Mouse (Mus musculus) embryonic facial prominence, embryonic 11.5 days (tissue): ENCODE data around the gene Aatf. TPM values are rescaled to one million over a fixed set of nuclear protein-coding genes. Genes with fewer than 3 reads are reported as not detected.

ENCODE experiments used
- ATAC-seq: fragments of 200-750 bp; cut with Nextera tagmentation; replicated peaks from 2 replicates; pipeline ENCODE4 v1.8.0; 2017; ENCODE audit warnings: low read depth; ENCODE audit not compliant: insufficient number of reproducible peaks, low FRiP score, low TSS enrichment
- DNase-seq: peaks from one replicate; pipeline ENCODE4 v3.0.0-alpha.2; 2015; ENCODE audit warnings: low spot score
- H3K27ac ChIP-seq: fragments of 300-500 bp; sonication (generic); replicated peaks from 2 replicates; pipeline ENCODE4 v1.5.1; 2014; ENCODE audit warnings: mild to moderate bottlenecking, low read depth, low read length, control low read depth
- H3K27me3 ChIP-seq: fragments of 300-500 bp; sonication (generic); 2 replicates; pipeline ENCODE4 v1.6.1; 2014; ENCODE audit warnings: mild to moderate bottlenecking, low read length, moderate library complexity, mixed read lengths; ENCODE audit not compliant: control insufficient read depth, insufficient read depth
- H3K36me3 ChIP-seq: fragments of 300-500 bp; sonication (generic); replicated peaks from 2 replicates; pipeline ENCODE4 v1.6.1; 2014; ENCODE audit warnings: low read depth, mild to moderate bottlenecking, low read length, moderate library complexity, mixed read lengths; ENCODE audit not compliant: control insufficient read depth, insufficient read depth
- H3K4me1 ChIP-seq: fragments of 300-500 bp; sonication (generic); 2 replicates; pipeline ENCODE4 v1.6.1; 2014; ENCODE audit warnings: low read length, mixed read lengths; ENCODE audit not compliant: control insufficient read depth, insufficient read depth
- H3K4me2 ChIP-seq: fragments of 300-500 bp; sonication (generic); 2 replicates; pipeline ENCODE4 v1.6.1; 2014; ENCODE audit warnings: low read depth, mild to moderate bottlenecking, control low read depth, low read length, moderate library complexity
- H3K4me3 ChIP-seq: fragments of 300-500 bp; sonication (generic); 2 replicates; pipeline ENCODE4 v1.5.1; 2014; ENCODE audit warnings: low read depth, low read length, control low read depth
- H3K9ac ChIP-seq: fragments of 300-500 bp; sonication (generic); replicated peaks from 2 replicates; pipeline ENCODE4 v1.6.1; 2014; ENCODE audit warnings: mild to moderate bottlenecking, control low read depth, low read length
- H3K9me3 ChIP-seq: fragments of 300-500 bp; sonication (generic); replicated peaks from 2 replicates; pipeline ENCODE4 v1.6.1; 2016; ENCODE audit warnings: mild to moderate bottlenecking, low read length, inconsistent platforms, mixed read lengths; ENCODE audit not compliant: control insufficient read depth
- WGBS: fragments of 180-500 bp; shearing (Covaris S2); extraction: QIAGEN DNeasy Blood & Tissue Kit; methylation state at CpG from one replicate; pipeline ENCODE4 v1.1.7; 2014; 5-methylcytosine and 5-hydroxymethylcytosine counted together
- polyA plus RNA-seq: library from polyadenylated mRNA; unstranded; fragments of >200 nt; fragmentation: Nextera tagmentation; extraction: Ambion mirVana; gene quantifications from 2 replicates; pipeline ENCODE4 v1.2.1, GENCODE M21; 2014

The Aatf gene
- 52.7 and 56.6 TPM in 2 replicates for polyA plus RNA-seq

- under 1% methylated on average over 80 of the region's 80 CpGs for WGBS
Measured at GRCm38 (mm10) chr11:84513171-84514116, at the start of gene Aatf. Gene Aatf (minus strand): TSS chr11:84513522.

DNA sequence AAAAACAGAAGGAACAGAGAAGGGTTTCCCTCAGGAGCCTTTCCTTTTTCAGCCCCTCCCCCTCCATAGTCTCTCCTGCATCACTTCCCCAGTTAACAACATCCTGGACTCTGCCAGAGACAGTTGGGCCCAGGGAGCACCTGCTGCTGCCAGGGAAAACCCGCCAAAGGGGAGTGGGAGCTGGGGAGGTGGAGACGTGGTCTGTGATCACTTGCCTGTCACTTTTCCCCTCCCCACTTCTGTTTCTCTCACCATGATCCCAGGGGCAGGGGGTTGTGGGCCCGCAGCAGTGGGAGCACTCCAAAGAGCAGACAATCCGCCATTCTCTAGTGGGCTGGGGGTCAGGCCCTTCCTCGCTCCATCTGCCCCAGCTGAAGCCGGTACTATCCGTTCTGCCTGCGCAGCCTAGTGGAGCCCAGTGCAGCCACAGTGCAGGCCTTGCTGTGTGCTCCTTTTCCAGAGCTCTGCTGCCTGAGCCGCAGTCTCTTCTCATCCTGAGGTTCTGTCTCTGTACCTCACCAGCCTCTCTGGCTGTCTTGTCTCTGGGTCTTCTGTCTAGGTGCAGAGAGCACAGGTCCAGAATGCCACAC lies 49.5 kb upstream of the Aatf start:
- Histone ChIP-seq H3K4me3 (no peak overlapping the region), H3K27me3 (no peaks in the 10 kb centered on the region), H3K27ac (no peak overlapping the region), H3K36me3 (no peaks in the 10 kb centered on the region), H3K4me1 (no peaks in the 10 kb centered on the region), H3K9ac (no peak overlapping the region), H3K9me3 (no peaks in the 10 kb centered on the region), H3K4me2 (no peak overlapping the region)
- WGBS, result 15% methylated on average over 9 of the region's 9 CpGs
- ATAC-seq (peak; percentile 75; the same call in 1 of the 2 replicates), DNase-seq (peak; percentile 14)

More at GRCm38 (mm10) chr11:84513171-84514116, at the start of gene Aatf:
- DNase-seq (peak; percentile 98), ATAC-seq (peak; percentile 98)
- no peaks in the 10 kb centered on the region for H3K9me3 ChIP-seq
- H3K36me3 ChIP-seq, result no peaks in the 10 kb centered on the region
- H3K4me1 ChIP-seq, result no peaks in the 10 kb centered on the region
- H3K9ac ChIP-seq, result peak within 1 kb of the TSS; percentile 79
- peak within 1 kb of the TSS; percentile 79 for H3K4me2 ChIP-seq
- H3K27ac ChIP-seq, result peak within 1 kb of the TSS; percentile 72
- H3K4me3 ChIP-seq, result peak within 1 kb of the TSS; percentile 67
- peaks cover 27% of the 10 kb centered on the region for H3K27me3 ChIP-seq

DNA sequence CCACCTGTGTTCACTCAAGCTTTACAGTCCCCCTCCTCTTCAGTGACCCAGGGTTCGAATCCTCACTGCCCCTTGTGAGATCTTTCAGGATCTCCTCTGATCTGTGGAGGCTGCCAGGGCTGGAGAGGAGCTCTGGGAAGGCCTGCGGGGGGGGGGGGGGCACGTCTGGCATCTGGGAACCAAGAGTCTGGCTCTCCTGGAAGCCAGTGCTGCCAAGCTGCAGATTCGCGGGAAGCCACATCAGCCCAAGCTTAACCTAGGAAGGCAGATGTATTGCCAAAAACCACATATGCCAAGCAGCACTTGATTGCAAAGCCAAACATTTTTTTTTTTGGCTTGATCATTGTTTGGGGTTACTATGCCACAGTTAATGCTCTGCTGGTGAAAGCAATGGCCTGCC lies 48.2 kb upstream of the Aatf start:
- Histone ChIP-seq H3K4me3 (no peak overlapping the region), H3K4me2 (no peak overlapping the region), H3K36me3 (no peaks in the 10 kb centered on the region), H3K27ac (no peak overlapping the region), H3K9me3 (no peaks in the 10 kb centered on the region), H3K27me3 (no peaks in the 10 kb centered on the region), H3K9ac (no peak overlapping the region), H3K4me1 (no peaks in the 10 kb centered on the region)
- DNase-seq, result no peak
- no peak for ATAC-seq
- WGBS, result 72% methylated on average over 4 of the region's 5 CpGs

- Histone ChIP-seq H3K27me3 (no peaks in the 10 kb centered on the region), H3K4me1 (no peaks in the 10 kb centered on the region), H3K4me3 (no peak overlapping the region), H3K36me3 (no peaks in the 10 kb centered on the region), H3K9ac (no peak overlapping the region), H3K4me2 (no peak overlapping the region), H3K27ac (no peak overlapping the region), H3K9me3 (no peaks in the 10 kb centered on the region; the same call in 1 of the 2 replicates)
- ATAC-seq (no peak), DNase-seq (no peak)
- WGBS, result 68% methylated on average over 14 of the region's 14 CpGs
Measured at GRCm38 (mm10) chr11:84553821-84554450, 40.6 kb upstream of the Aatf start.

DNA sequence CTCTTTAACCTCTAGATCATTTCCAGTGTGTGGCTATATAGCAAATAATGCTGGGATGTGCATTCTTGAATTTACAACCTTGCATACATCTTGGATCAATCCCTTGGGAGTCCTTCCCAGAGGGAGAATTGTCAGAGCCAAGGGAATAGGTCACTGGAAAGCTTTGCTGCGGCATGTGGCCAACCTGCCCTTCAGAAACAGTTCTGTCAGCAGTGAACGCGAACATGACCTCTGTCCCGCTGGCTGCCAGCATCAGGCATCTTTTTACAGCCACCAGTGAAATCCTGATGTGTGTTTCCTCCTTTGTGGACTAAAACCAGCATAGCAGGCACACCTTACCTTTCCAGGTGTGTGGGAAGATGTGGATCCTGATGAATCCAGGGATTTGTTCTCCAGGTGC lies 38.0 kb upstream of the Aatf start:
- Histone ChIP-seq H3K4me1 (no peaks in the 10 kb centered on the region), H3K4me2 (no peak overlapping the region), H3K27me3 (no peaks in the 10 kb centered on the region), H3K36me3 (no peaks in the 10 kb centered on the region), H3K4me3 (no peak overlapping the region), H3K9me3 (no peaks in the 10 kb centered on the region; the same call in 1 of the 2 replicates), H3K9ac (no peak overlapping the region), H3K27ac (no peak overlapping the region)
- ATAC-seq (no peak), DNase-seq (no peak)
- WGBS, result 65% methylated on average over 4 of the region's 4 CpGs

DNA sequence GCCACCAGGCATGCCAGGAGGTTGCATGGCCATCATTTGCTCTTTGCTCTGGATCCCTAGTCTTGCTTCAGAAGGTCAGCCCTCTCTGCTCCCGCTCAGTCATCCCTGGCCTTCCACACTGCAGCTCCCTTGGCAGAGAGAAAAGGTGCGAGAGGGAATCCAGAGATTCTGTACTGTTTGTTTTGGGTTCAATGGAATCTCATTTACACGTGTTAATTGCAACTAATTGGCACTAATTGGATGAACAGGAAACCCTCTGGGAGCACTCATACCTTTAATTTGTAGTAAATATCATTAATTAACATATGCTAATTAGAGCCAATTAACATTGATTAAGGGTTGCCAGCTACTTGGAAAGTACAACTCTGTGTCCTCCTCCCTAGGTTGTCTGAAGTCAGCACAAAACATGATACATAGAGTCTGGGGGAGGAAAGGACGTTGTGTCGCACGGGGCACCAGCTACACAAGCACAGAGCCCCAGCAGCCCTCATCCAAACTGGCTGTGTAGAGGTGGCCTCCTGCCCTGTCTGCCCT lies 36.0 kb upstream of the Aatf start:
- WGBS, result 57% methylated on average over 6 of the region's 6 CpGs
- no peaks in the 10 kb centered on the region; the same call in 1 of the 2 replicates for H3K9me3 ChIP-seq
- ATAC-seq, result no peak
- no peaks in the 10 kb centered on the region for H3K27me3 ChIP-seq
- no peaks in the 10 kb centered on the region for H3K36me3 ChIP-seq
- no peaks in the 10 kb centered on the region for H3K4me1 ChIP-seq
- no peak overlapping the region for H3K9ac ChIP-seq
- no peak for DNase-seq
- no peak overlapping the region for H3K4me2 ChIP-seq
- no peak overlapping the region for H3K27ac ChIP-seq
- H3K4me3 ChIP-seq, result no peak overlapping the region

DNA sequence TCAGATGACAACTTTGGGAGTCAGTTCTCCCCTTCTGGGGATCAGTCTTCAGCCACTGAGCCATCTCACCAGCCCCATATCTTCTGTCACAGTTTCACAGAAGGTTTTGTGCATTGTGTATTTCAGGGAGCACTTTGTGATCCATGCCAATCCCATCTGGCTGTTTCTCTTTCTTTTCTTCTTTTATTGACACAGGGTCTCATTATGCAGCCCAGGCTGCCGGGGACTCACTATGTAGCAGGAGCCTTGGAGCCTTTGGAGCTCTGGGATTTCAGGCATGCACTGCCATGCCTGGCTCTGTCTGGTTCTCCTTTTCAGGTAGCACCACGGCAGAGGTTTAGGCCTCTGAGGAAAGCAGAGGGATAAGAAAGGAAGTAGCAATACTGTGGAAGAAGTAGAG lies 35.0 kb upstream of the Aatf start:
- ATAC-seq (no peak), DNase-seq (no peak)
- H3K27ac ChIP-seq, result no peak overlapping the region
- H3K36me3 ChIP-seq, result no peaks in the 10 kb centered on the region
- H3K9me3 ChIP-seq, result no peaks in the 10 kb centered on the region; the same call in 1 of the 2 replicates
- no peaks in the 10 kb centered on the region for H3K4me1 ChIP-seq
- H3K4me2 ChIP-seq, result no peak overlapping the region
- H3K9ac ChIP-seq, result no peak overlapping the region
- 44% methylated on average over 2 of the region's 2 CpGs for WGBS
- no peaks in the 10 kb centered on the region for H3K27me3 ChIP-seq
- H3K4me3 ChIP-seq, result no peak overlapping the region
